Mouse (Mus musculus) adrenal gland, adult (tissue): ENCODE data around the gene Rbms3.

ENCODE experiments used
- DNase-seq, 2 experiments: peaks; one replicate each; pipeline ENCODE4 v3.0.0; 2022 to 2023; ENCODE audit warnings: low spot score in 1 of 2; ENCODE audit not compliant: inconsistent age in 2 of 2

Gene Rbms3

GRCm38 (mm10) chr9:117010801-117011200 is 618.9 kb downstream of the Rbms3 start:
- DNase-seq: no peak

- no peak for DNase-seq
Measured at GRCm38 (mm10) chr9:117008194-117008593, 621.5 kb downstream of the Rbms3 start.

- DNase-seq: no peak
Measured at GRCm38 (mm10) chr9:117002083-117002482, 627.6 kb downstream of the Rbms3 start.

GRCm38 (mm10) chr9:116999186-116999585 is 630.5 kb downstream of the Rbms3 start:
- no peak for DNase-seq

- DNase-seq: no peak
Measured at GRCm38 (mm10) chr9:116990321-116990720, 639.4 kb downstream of the Rbms3 start.

- no peak for DNase-seq
Measured at GRCm38 (mm10) chr9:116980801-116981200, 648.9 kb downstream of the Rbms3 start.

- no peak for DNase-seq
Measured at GRCm38 (mm10) chr9:116977428-116977827, 652.3 kb downstream of the Rbms3 start.

GRCm38 (mm10) chr9:116976575-116977408 is 652.9 kb downstream of the Rbms3 start:
- no peak for DNase-seq

GRCm38 (mm10) chr9:116975269-116975668 is 654.4 kb downstream of the Rbms3 start:
- DNase-seq: no peak

- DNase-seq: no peak
Measured at GRCm38 (mm10) chr9:116974134-116974533, 655.6 kb downstream of the Rbms3 start.

GRCm38 (mm10) chr9:116973594-116973993 is 656.1 kb downstream of the Rbms3 start:
- DNase-seq: peak; percentile 46 to 68

GRCm38 (mm10) chr9:116967317-116967716 is 662.4 kb downstream of the Rbms3 start:
- no peak for DNase-seq

- DNase-seq: peak in 1 of 2 experiments; percentile 12
Measured at GRCm38 (mm10) chr9:116965691-116966090, 664.0 kb downstream of the Rbms3 start.

- no peak for DNase-seq
Measured at GRCm38 (mm10) chr9:116956156-116956555, 673.6 kb downstream of the Rbms3 start.

- DNase-seq: no peak
Measured at GRCm38 (mm10) chr9:116948211-116948610, 681.5 kb downstream of the Rbms3 start.

GRCm38 (mm10) chr9:116947369-116947768 is 682.3 kb downstream of the Rbms3 start:
- no peak for DNase-seq

- peak; percentile 14 to 31 for DNase-seq
Measured at GRCm38 (mm10) chr9:116946787-116947186, 682.9 kb downstream of the Rbms3 start.

- no peak for DNase-seq
Measured at GRCm38 (mm10) chr9:116945689-116946088, 684.0 kb downstream of the Rbms3 start.

GRCm38 (mm10) chr9:116943902-116944301 is 685.8 kb downstream of the Rbms3 start:
- no peak for DNase-seq

- DNase-seq: no peak
Measured at GRCm38 (mm10) chr9:116941116-116941515, 688.6 kb downstream of the Rbms3 start.

GRCm38 (mm10) chr9:116940693-116941092 is 689.0 kb downstream of the Rbms3 start:
- no peak for DNase-seq

GRCm38 (mm10) chr9:116928338-116928737 is 701.4 kb downstream of the Rbms3 start:
- DNase-seq: no peak

GRCm38 (mm10) chr9:116923151-116923550 is 706.6 kb downstream of the Rbms3 start:
- DNase-seq: no peak
